Mouse (Mus musculus) kidney, adult 2 months (tissue): ENCODE results near the gene Plod1.

Experiments used
- CTCF ChIP-seq: fragments of 200-500 bp; conservative IDR thresholded peaks from 2 replicates; pipeline ENCODE4 v1.5.1; 2011; ENCODE audit warnings: low read depth, mild to moderate bottlenecking, control low read depth, low read length, moderate library complexity, mixed read lengths; ENCODE audit not compliant: insufficient read depth, insufficient read length
- POLR2A ChIP-seq: fragments of 200-500 bp; IDR thresholded peaks from one replicate; pipeline ENCODE4 v1.6.1; 2011; ENCODE audit warnings: low read depth, low read length, control low read depth

GRCm38 (mm10) chr4:147878537-147878936, 58.0 kb downstream of the Plod1 start:
- TF ChIP-seq POLR2A = no peak
- TF ChIP-seq CTCF = no peak
